Mouse (Mus musculus) embryonic facial prominence, embryonic 15.5 days (tissue): ENCODE measurements around the gene Zfp764. TPM values are rescaled to one million over a fixed set of nuclear protein-coding genes. Genes with fewer than 3 reads are reported as not detected.
A peak's percentile ranks its signal among the peaks of the same experiment; 100 is the strongest.
"Not testable (repeated sequence)": the region's sequence is repeated elsewhere in the genome, so short reads cannot be mapped to it uniquely, and the experiment has no call there.

ENCODE experiments used
- ATAC-seq: fragments of 200-750 bp; cut with Nextera tagmentation; 2 replicates; pipeline ENCODE4 v1.8.0; 2017; ENCODE audit warnings: low read depth, moderate TSS enrichment; ENCODE audit not compliant: insufficient number of reproducible peaks, low FRiP score, low TSS enrichment
- H3K27ac ChIP-seq: fragments of 300-500 bp; sonication (generic); replicated peaks from 2 replicates; pipeline ENCODE4 v1.5.1; 2015; ENCODE audit warnings: mild to moderate bottlenecking, inconsistent platforms
- H3K27me3 ChIP-seq: fragments of 300-500 bp; sonication (generic); 2 replicates; pipeline ENCODE4 v1.6.1; 2015; ENCODE audit warnings: inconsistent platforms
- H3K36me3 ChIP-seq: fragments of 300-500 bp; sonication (generic); 2 replicates; pipeline ENCODE4 v1.6.1; 2015; ENCODE audit warnings: mild to moderate bottlenecking, inconsistent platforms
- H3K4me1 ChIP-seq: fragments of 300-500 bp; sonication (generic); 2 replicates; pipeline ENCODE4 v1.6.1; 2015; ENCODE audit warnings: inconsistent platforms
- H3K4me2 ChIP-seq: fragments of 300-500 bp; sonication (generic); replicated peaks from 2 replicates; pipeline ENCODE4 v1.6.1; 2015; ENCODE audit warnings: mild to moderate bottlenecking, inconsistent platforms
- H3K4me3 ChIP-seq: fragments of 300-500 bp; sonication (generic); replicated peaks from 2 replicates; pipeline ENCODE4 v1.5.1; 2015; ENCODE audit warnings: mild to moderate bottlenecking, inconsistent platforms
- H3K9ac ChIP-seq: fragments of 300-500 bp; sonication (generic); 2 replicates; pipeline ENCODE4 v1.6.1; 2015; ENCODE audit warnings: inconsistent platforms
- H3K9me3 ChIP-seq: fragments of 300-500 bp; sonication (generic); replicated peaks from 2 replicates; pipeline ENCODE4 v1.6.1; 2016; ENCODE audit warnings: inconsistent platforms
- WGBS: fragments of 180-500 bp; shearing (Covaris S2); methylation state at CpG from one replicate; pipeline ENCODE4 v1.1.7; 2015; 5-methylcytosine and 5-hydroxymethylcytosine counted together
- polyA plus RNA-seq: library from polyadenylated mRNA; unstranded; fragments of >200 nt; fragmentation: Nextera tagmentation; extraction: Ambion mirVana; gene quantifications from 2 replicates; pipeline ENCODE4 v1.2.1, GENCODE M21; 2015

Gene Zfp764
- polyA plus RNA-seq, 1 experiment from 2014 or later: 8.9 TPM

DNA sequence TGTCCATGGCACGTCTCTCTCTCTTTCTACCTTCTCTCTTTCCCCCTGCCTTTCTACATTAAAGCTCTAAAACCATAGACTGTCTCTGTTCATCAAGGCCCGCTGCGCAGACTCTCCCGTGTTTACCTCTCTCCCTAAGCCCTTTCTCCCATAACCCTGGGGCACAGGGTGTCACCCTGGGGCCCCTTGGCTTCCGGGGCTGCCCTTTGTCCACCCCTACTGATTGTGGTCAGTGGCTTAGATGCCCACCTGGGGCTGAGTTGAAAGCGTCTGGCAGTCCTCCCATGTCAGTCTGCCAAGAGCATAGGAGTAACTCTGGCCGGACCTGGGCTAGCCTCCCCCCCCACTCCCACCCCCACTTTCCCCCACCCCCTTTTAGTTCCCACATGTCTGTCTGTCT lies 16.3 kb downstream of the Zfp764 start:
- no peak for ATAC-seq
- Histone ChIP-seq H3K4me2 (no peak overlapping the region), H3K4me1 (peaks cover 14% of the 10 kb centered on the region), H3K27ac (no peak overlapping the region), H3K27me3 (no peaks in the 10 kb centered on the region), H3K36me3 (peaks cover 19% of the 10 kb centered on the region; the same call in 1 of the 2 replicates), H3K9ac (no peak overlapping the region), H3K9me3 (no peaks in the 10 kb centered on the region), H3K4me3 (no peak overlapping the region)
- 80% methylated on average over 7 of the region's 7 CpGs for WGBS

DNA sequence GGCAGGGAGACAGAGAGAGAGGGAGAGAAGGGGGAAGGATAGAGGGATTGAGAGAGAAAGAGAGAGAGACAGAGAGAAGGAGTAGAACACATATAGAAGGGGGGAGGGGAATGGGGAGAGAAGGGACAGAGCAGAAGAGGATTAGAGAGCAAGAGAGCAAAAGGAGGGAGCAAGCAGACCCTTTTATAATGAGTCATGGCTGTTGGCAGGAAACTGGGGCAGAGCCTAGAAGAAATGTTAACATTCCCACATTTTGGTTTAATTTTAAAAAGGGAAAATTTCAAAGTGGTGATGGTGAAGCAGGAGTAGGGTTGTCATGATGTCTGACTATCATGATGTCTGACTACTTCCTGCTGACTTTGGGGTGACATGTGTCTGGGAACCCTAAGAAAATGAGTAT lies 18.4 kb downstream of the Zfp764 start:
- H3K27me3 ChIP-seq, H3K27ac ChIP-seq, H3K4me3 ChIP-seq, ATAC-seq, H3K9me3 ChIP-seq, H3K4me1 ChIP-seq, H3K4me2 ChIP-seq, H3K9ac ChIP-seq: not testable (repeated sequence)
- peaks cover 27% of the 10 kb centered on the region for H3K36me3 ChIP-seq

- Histone ChIP-seq H3K4me1 (no peaks in the 10 kb centered on the region), H3K9ac (peak within 1 kb of the TSS; percentile 44), H3K4me3 (peak within 1 kb of the TSS; percentile 58), H3K27ac (no peak within 1 kb of the TSS), H3K36me3 (peaks cover 30% of the 10 kb centered on the region), H3K27me3 (no peaks in the 10 kb centered on the region), H3K4me2 (peak within 1 kb of the TSS; percentile 64), H3K9me3 (no peaks in the 10 kb centered on the region)
- peak; percentile 86 for ATAC-seq
- 13% methylated on average over 38 of the region's 38 CpGs for WGBS
These were observed 19.8 kb downstream of the Zfp764 start, which contains the start of gene 9130019O22Rik for GRCm38 (mm10) chr7:127386641-127387392. Gene 9130019O22Rik, minus strand, starts transcription at chr7:127387166.

DNA sequence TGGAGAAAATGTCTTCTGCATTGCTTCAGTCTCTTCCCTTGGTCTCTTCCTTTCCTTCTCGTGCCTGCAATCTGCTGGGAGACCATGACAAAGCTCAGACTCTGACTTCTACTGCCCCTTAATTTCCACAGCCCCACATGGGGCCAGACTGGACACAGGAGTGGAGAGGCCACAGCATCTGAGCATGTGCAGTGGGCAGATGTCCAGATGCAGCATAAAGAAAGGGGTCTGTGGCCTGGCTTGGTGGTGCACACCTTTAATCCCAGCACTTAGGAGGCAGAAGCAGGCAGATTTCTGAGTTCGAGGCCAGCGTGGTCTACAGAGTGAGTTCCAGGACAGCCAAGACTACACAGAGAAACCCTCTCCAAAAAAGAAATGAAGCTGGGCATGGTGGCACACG lies 21.1 kb downstream of the Zfp764 start:
- not testable (repeated sequence) for H3K27ac ChIP-seq, H3K9me3 ChIP-seq, H3K27me3 ChIP-seq, H3K4me1 ChIP-seq, H3K9ac ChIP-seq, H3K4me3 ChIP-seq, H3K4me2 ChIP-seq, ATAC-seq
- peaks cover 19% of the 10 kb centered on the region for H3K36me3 ChIP-seq
- WGBS: 93% methylated on average over 4 of the region's 4 CpGs

DNA sequence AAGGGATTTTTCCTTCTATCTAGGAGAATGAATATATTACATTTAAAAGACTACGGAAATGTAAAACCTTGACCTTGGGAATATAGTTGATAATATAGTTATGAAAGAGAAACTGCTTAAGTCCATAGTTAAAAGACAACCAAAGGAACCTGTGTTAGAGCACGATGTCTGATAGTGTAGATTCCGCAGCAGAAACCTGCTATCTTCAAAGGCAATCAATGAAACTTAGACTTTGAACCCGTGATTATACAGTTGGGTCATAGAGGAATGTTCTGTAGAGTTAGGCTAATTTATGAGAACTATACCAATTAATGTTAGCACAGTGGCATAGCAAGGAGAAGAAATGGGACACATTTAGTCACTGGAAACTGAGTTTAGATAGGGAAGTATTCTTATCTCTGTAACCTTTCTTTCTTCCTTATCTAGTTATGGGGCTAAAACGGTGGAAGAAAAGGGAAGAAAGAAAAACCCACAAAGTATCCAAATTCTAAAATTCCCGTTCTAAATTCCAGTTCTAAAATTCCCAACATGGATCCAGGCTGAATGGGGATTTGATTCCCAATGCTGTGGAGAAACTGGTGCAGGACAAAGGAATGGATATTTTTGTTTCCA lies 28.2 kb downstream of the Zfp764 start:
- 0 out of 2 replicates have a peak, but pooled peaks cover 2% of the 10 kb centered on the region for H3K4me1 ChIP-seq
- no peak overlapping the region for H3K4me2 ChIP-seq
- peaks cover 16% of the 10 kb centered on the region for H3K36me3 ChIP-seq
- no peak overlapping the region for H3K4me3 ChIP-seq
- ATAC-seq: no peak
- no peak overlapping the region for H3K27ac ChIP-seq
- H3K9ac ChIP-seq: no peak overlapping the region
- 73% methylated on average over 6 of the region's 6 CpGs for WGBS
- no peaks in the 10 kb centered on the region for H3K9me3 ChIP-seq
- no peaks in the 10 kb centered on the region for H3K27me3 ChIP-seq

DNA sequence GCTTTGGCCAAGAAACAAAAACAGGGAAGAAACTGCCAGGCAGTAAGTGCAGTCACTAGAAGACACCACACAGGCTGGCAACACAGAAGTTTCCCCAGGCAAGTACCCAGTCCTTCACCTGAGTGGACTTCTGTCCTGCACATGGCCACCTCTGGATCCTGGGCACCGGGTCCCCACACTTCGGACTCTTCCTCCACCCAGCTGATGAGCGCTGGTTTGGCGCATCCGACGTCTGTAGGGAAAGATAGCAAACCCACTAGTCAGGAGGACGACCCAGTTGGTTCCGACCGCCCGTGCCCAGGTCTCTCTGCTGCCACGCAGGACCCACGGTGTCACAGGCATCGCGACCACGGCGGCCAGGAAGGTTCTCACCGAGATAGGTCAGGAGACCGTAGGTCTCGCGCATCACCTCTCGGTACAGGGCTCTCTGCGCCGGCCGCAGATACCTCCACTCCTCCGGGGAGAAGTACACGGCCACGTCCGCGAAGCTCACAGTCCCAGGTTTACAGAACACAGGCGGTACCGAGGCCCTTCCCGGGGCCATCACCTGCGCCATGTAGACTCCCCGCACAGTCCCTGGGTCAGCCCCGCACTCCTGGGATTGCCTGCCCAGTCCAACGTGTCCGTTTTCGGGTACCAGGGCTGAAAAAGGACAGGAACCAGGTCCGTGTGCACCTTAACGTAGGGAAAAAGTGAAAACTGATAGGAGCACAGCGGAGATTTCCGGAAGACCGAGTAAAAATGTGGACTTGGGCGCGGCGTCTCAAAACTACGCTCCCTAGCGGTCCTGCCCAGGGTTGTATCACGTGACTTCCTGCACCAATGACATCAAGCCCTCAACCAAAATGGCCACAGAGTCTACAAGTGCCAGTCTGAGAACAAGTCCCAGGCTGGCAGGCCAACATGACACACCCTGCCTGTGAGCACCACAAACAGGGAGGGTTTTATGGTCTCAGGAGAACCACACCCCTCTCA lies 31.1 kb downstream of the Zfp764 start, which contains the start of gene Zfp747:
Gene Zfp747, minus strand, starts transcription at position 780 of the 975 bp plus-strand sequence.
- H3K36me3 ChIP-seq: peaks cover 12% of the 10 kb centered on the region
- H3K27ac ChIP-seq: peak within 1 kb of the TSS; percentile 55; the same call in 1 of the 2 replicates
- peak within 1 kb of the TSS; percentile 75 for H3K4me2 ChIP-seq
- H3K9me3 ChIP-seq, H3K4me1 ChIP-seq, H3K27me3 ChIP-seq: not testable (repeated sequence)
- 2% methylated on average over 49 of the region's 49 CpGs for WGBS
- peak within 1 kb of the TSS; percentile 60 for H3K9ac ChIP-seq
- ATAC-seq: peak; percentile 92
- peak within 1 kb of the TSS; percentile 76 for H3K4me3 ChIP-seq

- not testable (repeated sequence) for H3K27ac ChIP-seq, H3K27me3 ChIP-seq, H3K9ac ChIP-seq, H3K4me1 ChIP-seq, H3K4me3 ChIP-seq, H3K9me3 ChIP-seq, ATAC-seq, H3K4me2 ChIP-seq
- peaks cover 12% of the 10 kb centered on the region for H3K36me3 ChIP-seq
- 82% methylated on average over 3 of the region's 3 CpGs for WGBS
These were observed 34.8 kb downstream of the Zfp764 start for GRCm38 (mm10) chr7:127371870-127372269.

- 76% methylated on average over 2 of the region's 2 CpGs for WGBS
- Histone ChIP-seq H3K27ac (no peak overlapping the region), H3K4me2 (no peak overlapping the region), H3K27me3 (no peaks in the 10 kb centered on the region), H3K4me1 (0 out of 2 replicates have a peak, but pooled peaks cover 2% of the 10 kb centered on the region), H3K4me3 (no peak overlapping the region), H3K9me3 (no peaks in the 10 kb centered on the region), H3K36me3 (peaks cover 12% of the 10 kb centered on the region), H3K9ac (no peak overlapping the region)
- no peak for ATAC-seq
These were observed 35.4 kb downstream of the Zfp764 start for GRCm38 (mm10) chr7:127371213-127371612.

DNA sequence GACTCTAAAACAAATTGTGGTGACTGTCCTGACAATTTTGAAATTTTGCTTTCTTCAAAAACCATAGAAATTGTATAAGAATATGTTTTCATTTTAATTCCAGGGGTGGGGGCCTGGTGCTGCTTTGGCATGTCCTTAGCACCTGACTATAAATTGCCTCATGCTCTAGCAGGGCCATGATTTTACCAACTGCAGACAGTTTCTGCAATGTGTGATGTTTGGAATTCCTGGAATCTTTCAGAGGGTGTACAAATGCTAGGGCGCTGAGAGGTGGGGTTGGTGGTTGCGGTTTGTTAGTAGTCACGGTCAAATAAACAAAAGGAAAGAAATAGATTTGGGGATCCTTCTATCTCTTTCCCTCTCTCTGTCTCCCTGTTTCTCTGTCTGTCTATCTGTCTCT lies 40.4 kb downstream of the Zfp764 start:
- Histone ChIP-seq H3K36me3 (no peaks in the 10 kb centered on the region), H3K4me2 (no peak overlapping the region), H3K27me3 (peaks cover 18% of the 10 kb centered on the region; the same call in 1 of the 2 replicates), H3K27ac (no peak overlapping the region), H3K9ac (no peak overlapping the region), H3K9me3 (no peaks in the 10 kb centered on the region), H3K4me1 (peaks cover 7% of the 10 kb centered on the region), H3K4me3 (no peak overlapping the region)
- WGBS: 74% methylated on average over 3 of the region's 3 CpGs
- ATAC-seq: no peak

GRCm38 (mm10) chr7:127364166-127364565 lies 42.5 kb downstream of the Zfp764 start:
- no peak overlapping the region for H3K27ac ChIP-seq
- no peak for ATAC-seq
- peak overlapping the region; percentile 62; the same call in 1 of the 2 replicates for H3K4me2 ChIP-seq
- WGBS: 52% methylated on average over 4 of the region's 4 CpGs
- H3K27me3 ChIP-seq: peaks cover 26% of the 10 kb centered on the region; the same call in 1 of the 2 replicates
- peak overlapping the region; percentile 35; the same call in 1 of the 2 replicates for H3K4me3 ChIP-seq
- H3K4me1 ChIP-seq: peaks cover 7% of the 10 kb centered on the region
- H3K36me3 ChIP-seq: no peaks in the 10 kb centered on the region
- H3K9ac ChIP-seq: no peak overlapping the region
- no peaks in the 10 kb centered on the region for H3K9me3 ChIP-seq
